Mouse (Mus musculus) erythroblast, embryonic 14.5 days (primary cell): ENCODE results near the gene Mrvi1.

Source experiments
- GATA1 ChIP-seq: IDR thresholded peaks from 2 replicates; pipeline ENCODE4 v1.6.1; 2012; ENCODE audit warnings: low read length, inconsistent platforms, mixed read lengths
- TAL1 ChIP-seq: IDR thresholded peaks from 3 replicates; pipeline ENCODE4 v1.6.1; 2012; ENCODE audit warnings: low read length, inconsistent platforms, mixed read lengths

GRCm38 (mm10) chr7:110847321-110847720 is 134.9 kb downstream of the Mrvi1 start:
- no peak for TF ChIP-seq GATA1
- no peak for TF ChIP-seq TAL1
